Mouse (Mus musculus): ENCODE results near the gene U2af1l4.

DNA sequence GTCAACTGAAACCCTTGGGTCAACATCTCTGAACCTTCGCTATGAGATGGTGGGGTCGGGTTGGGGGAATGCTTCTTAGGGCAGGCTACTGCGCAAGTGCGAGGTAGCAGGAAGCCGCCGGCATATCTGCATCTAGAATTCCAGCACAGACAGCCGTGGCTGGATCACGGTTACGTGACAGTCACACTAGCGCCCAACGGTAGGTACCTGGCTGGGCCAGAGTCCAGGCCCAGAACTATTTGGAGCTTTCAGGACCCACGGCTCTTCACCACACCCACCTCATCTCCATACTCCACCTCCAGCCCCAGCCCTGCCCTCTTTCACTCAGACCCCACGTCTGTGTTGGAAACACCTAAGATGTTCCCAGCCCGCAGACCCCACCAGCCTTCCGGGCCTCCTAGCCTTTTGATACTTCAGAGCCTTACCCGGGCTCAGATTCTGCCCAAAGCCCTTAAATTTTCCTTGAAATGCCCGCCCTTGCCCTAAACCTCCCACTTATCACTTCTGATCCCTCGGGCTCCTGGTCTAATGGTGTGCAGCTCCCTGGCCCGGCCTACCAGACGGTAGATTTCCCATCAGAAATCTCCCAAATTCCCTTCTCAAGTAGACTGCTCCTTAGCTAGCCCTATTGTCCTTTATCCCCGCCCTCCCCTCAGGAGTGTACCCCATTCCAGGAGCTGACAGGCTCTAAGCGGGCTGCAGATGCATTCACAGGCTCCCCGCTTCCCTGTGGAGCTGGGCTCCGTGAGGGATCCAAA lies 47.9 kb upstream of the U2af1l4 start:
- TF ChIP-seq POLR2A (IDR thresholded peaks at IDR 0.05; ENCODE audit: borderline replicate concordance, extremely low read depth, low read depth, low read length): no peak
- TF ChIP-seq CTCF (IDR thresholded peaks at IDR 0.05; ENCODE audit: insufficient read depth, low read length): no peak
